Mouse (Mus musculus) ES-E14 (cell line): ENCODE results near the gene Meaf6.

Source experiments
- HCFC1 ChIP-seq: IDR thresholded peaks from 2 replicates; pipeline ENCODE4 v1.6.1; 2012; ENCODE audit warnings: low read length, inconsistent platforms, borderline replicate concordance; ENCODE audit not compliant: insufficient read depth
- MAFK ChIP-seq: IDR thresholded peaks from 2 replicates; pipeline ENCODE4 v1.6.1; 2014; ENCODE audit warnings: mild to moderate bottlenecking, low read depth, low read length, inconsistent platforms; ENCODE audit not compliant: insufficient read depth
- ZC3H11A ChIP-seq: IDR thresholded peaks from 2 replicates; pipeline ENCODE4 v1.6.1; 2012; ENCODE audit warnings: low read depth, mild to moderate bottlenecking, inconsistent platforms, low read length, borderline replicate concordance

GRCm38 (mm10) chr4:125144211-125144610, 59.3 kb downstream of the Meaf6 start:
- TF ChIP-seq MAFK = no peak
- no peak for TF ChIP-seq ZC3H11A
- TF ChIP-seq HCFC1 = no peak
